Mouse (Mus musculus): ENCODE results near the gene Notch1. TPM values are rescaled to one million over a fixed set of nuclear protein-coding genes. Genes with fewer than 3 reads are reported as not detected.
A peak's percentile ranks its signal among the peaks of the same experiment; 100 is the strongest.

Notch1 gene
- polyA plus RNA-seq, 1 experiment from 2014 or later = 7.6 TPM

GRCm38 (mm10) chr2:26534161-26534560 lies 17.7 kb upstream of the Notch1 start:
- POLR2A ChIA-PET = no interaction called here
- H3K27me3 ChIP-seq = no peaks in the 10 kb centered on the region
- in situ Hi-C loops (cut with MboI; ENCODE audit: low pct_unique_long_range_greater_than_20kb) = no loop called here
- CTCF ChIA-PET = interaction anchor here (1.0 kb wide), 1 partner anchor 14 kb away, joined by 3 read pairs; no protein-coding TSS in a partner anchor
- DNase-seq (ENCODE audit: low read depth, low spot score) (no peak), ATAC-seq (no peak)
- no peak for TF ChIP-seq CTCF (IDR thresholded peaks at IDR 0.05)

GRCm38 (mm10) chr2:26533249-26533648 lies 16.8 kb upstream of the Notch1 start:
- in situ Hi-C loops (cut with MboI; ENCODE audit: low pct_unique_long_range_greater_than_20kb) = no loop called here
- ChIA-PET CTCF (no interaction called here), POLR2A (no interaction called here)
- TF ChIP-seq CTCF (IDR thresholded peaks at IDR 0.05) = no peak
- ATAC-seq (no peak), DNase-seq (ENCODE audit: low read depth, low spot score) (no peak)
- no peaks in the 10 kb centered on the region for H3K27me3 ChIP-seq

GRCm38 (mm10) chr2:26531829-26532228 lies 15.4 kb upstream of the Notch1 start:
- POLR2A ChIA-PET = interaction anchor here (1.0 kb wide), 1 partner anchor 23 kb away, joined by 3 read pairs; no protein-coding TSS in a partner anchor
- no peak for TF ChIP-seq CTCF (IDR thresholded peaks at IDR 0.05)
- peak; percentile 76 for ATAC-seq
- no peak for DNase-seq (ENCODE audit: low read depth, low spot score)
- CTCF ChIA-PET = no interaction called here
- H3K27me3 ChIP-seq = no peaks in the 10 kb centered on the region
- in situ Hi-C loops (cut with MboI; ENCODE audit: low pct_unique_long_range_greater_than_20kb) = no loop called here

- H3K27me3 ChIP-seq = no peaks in the 10 kb centered on the region
- ChIA-PET CTCF (interaction anchor here (1.4 to 2.3 kb wide), 2 partner anchors 11 to 14 kb away, joined by 3 to 4 read pairs; no protein-coding TSS in a partner anchor), POLR2A (no interaction called here)
- in situ Hi-C loops (cut with MboI; ENCODE audit: low pct_unique_long_range_greater_than_20kb) = no loop called here
- no peak for DNase-seq (ENCODE audit: low read depth, low spot score)
- no peak for TF ChIP-seq CTCF (IDR thresholded peaks at IDR 0.05)
- ATAC-seq = no peak
Observed at GRCm38 (mm10) chr2:26529881-26530280, 13.4 kb upstream of the Notch1 start.

GRCm38 (mm10) chr2:26529221-26529805 lies 12.8 kb upstream of the Notch1 start:
- in situ Hi-C loops (cut with MboI; ENCODE audit: low pct_unique_long_range_greater_than_20kb) = no loop called here
- no peaks in the 10 kb centered on the region for H3K27me3 ChIP-seq
- no peak for DNase-seq (ENCODE audit: low read depth, low spot score)
- POLR2A ChIA-PET = no interaction called here
- TF ChIP-seq CTCF (IDR thresholded peaks at IDR 0.05) = no peak
- ATAC-seq = no peak
- CTCF ChIA-PET = interaction anchor here (1.4 to 2.3 kb wide), 2 partner anchors 12 to 14 kb away, joined by 3 to 4 read pairs; no protein-coding TSS in a partner anchor

- ATAC-seq (no peak), DNase-seq (ENCODE audit: low read depth, low spot score) (no peak)
- CTCF ChIA-PET = interaction anchor here (1.0 kb wide), 1 partner anchor 10 kb away, joined by 3 read pairs; no protein-coding TSS in a partner anchor
- in situ Hi-C loops (cut with MboI; ENCODE audit: low pct_unique_long_range_greater_than_20kb) = no loop called here
- POLR2A ChIA-PET = no interaction called here
- no peak for TF ChIP-seq CTCF (IDR thresholded peaks at IDR 0.05)
- no peaks in the 10 kb centered on the region for H3K27me3 ChIP-seq
Observed at GRCm38 (mm10) chr2:26526443-26527257, 10.2 kb upstream of the Notch1 start.

- CTCF ChIA-PET = interaction anchor here (0.8 to 1.2 kb wide), 4 partner anchors 11 to 114 kb away, joined by 3 read pairs; no protein-coding TSS in a partner anchor
- in situ Hi-C loops (cut with MboI; ENCODE audit: low pct_unique_long_range_greater_than_20kb) = no loop called here
- ATAC-seq (peak; percentile 62), DNase-seq (ENCODE audit: low read depth, low spot score) (no peak)
- POLR2A ChIA-PET = interaction anchor here (1.8 kb wide), 1 partner anchor 9 kb away, joined by 5 read pairs; the partner anchor contains the start of gene Notch1
- no peak for TF ChIP-seq CTCF (IDR thresholded peaks at IDR 0.05)
- H3K27me3 ChIP-seq = no peaks in the 10 kb centered on the region
Observed at GRCm38 (mm10) chr2:26525355-26526018, 9.0 kb upstream of the Notch1 start.

- DNase-seq (ENCODE audit: low read depth, low spot score) (no peak), ATAC-seq (no peak)
- ChIA-PET POLR2A (no interaction called here), CTCF (interaction anchor here (1.0 kb wide), 1 partner anchor 12 kb away, joined by 3 read pairs; no protein-coding TSS in a partner anchor)
- TF ChIP-seq CTCF (IDR thresholded peaks at IDR 0.05) = no peak
- in situ Hi-C loops (cut with MboI; ENCODE audit: low pct_unique_long_range_greater_than_20kb) = no loop called here
- no peaks in the 10 kb centered on the region for H3K27me3 ChIP-seq
Observed at GRCm38 (mm10) chr2:26522327-26522726, 5.9 kb upstream of the Notch1 start.

GRCm38 (mm10) chr2:26519753-26520152 lies 3.3 kb upstream of the Notch1 start:
- H3K27me3 ChIP-seq = no peaks in the 10 kb centered on the region
- in situ Hi-C loops (cut with MboI; ENCODE audit: low pct_unique_long_range_greater_than_20kb) = no loop called here
- ChIA-PET POLR2A (interaction anchor here (0.9 kb wide), 1 partner anchor 37 kb away, joined by 4 read pairs; no protein-coding TSS in a partner anchor), CTCF (interaction anchor here (1.1 kb wide), 1 partner anchor 42 kb away, joined by 3 read pairs; no protein-coding TSS in a partner anchor)
- TF ChIP-seq CTCF (IDR thresholded peaks at IDR 0.05) = no peak
- DNase-seq (ENCODE audit: low read depth, low spot score) = no peak
- no peak for ATAC-seq

- TF ChIP-seq CTCF (IDR thresholded peaks at IDR 0.05) = no peak
- CTCF ChIA-PET = interaction anchor here (1.0 to 1.5 kb wide), 4 partner anchors 9 to 44 kb away, joined by 3 to 5 read pairs (median 3); no protein-coding TSS in a partner anchor
- POLR2A ChIA-PET = interaction anchor here (1.6 kb wide), 1 partner anchor 8 kb away, joined by 5 read pairs; no protein-coding TSS in a partner anchor
- DNase-seq (ENCODE audit: low read depth, low spot score) (no peak), ATAC-seq (no peak)
- in situ Hi-C loops (cut with MboI; ENCODE audit: low pct_unique_long_range_greater_than_20kb) = no loop called here
- no peaks in the 10 kb centered on the region for H3K27me3 ChIP-seq
Observed at GRCm38 (mm10) chr2:26516987-26517386, 524 bp upstream of the Notch1 start.
